Mouse (Mus musculus) urinary bladder, postnatal 36 days (tissue): ENCODE measurements around the gene 1700017B05Rik.
"Not testable (repeated sequence)": the region's sequence is repeated elsewhere in the genome, so short reads cannot be mapped to it uniquely, and the experiment has no call there.

Source experiments
- DNase-seq, 2 experiments: peaks; one replicate each; pipeline ENCODE4 v3.0.0; 2022; ENCODE audit warnings: low spot score in 2 of 2, mixed read lengths in 1 of 2

Gene 1700017B05Rik

DNA sequence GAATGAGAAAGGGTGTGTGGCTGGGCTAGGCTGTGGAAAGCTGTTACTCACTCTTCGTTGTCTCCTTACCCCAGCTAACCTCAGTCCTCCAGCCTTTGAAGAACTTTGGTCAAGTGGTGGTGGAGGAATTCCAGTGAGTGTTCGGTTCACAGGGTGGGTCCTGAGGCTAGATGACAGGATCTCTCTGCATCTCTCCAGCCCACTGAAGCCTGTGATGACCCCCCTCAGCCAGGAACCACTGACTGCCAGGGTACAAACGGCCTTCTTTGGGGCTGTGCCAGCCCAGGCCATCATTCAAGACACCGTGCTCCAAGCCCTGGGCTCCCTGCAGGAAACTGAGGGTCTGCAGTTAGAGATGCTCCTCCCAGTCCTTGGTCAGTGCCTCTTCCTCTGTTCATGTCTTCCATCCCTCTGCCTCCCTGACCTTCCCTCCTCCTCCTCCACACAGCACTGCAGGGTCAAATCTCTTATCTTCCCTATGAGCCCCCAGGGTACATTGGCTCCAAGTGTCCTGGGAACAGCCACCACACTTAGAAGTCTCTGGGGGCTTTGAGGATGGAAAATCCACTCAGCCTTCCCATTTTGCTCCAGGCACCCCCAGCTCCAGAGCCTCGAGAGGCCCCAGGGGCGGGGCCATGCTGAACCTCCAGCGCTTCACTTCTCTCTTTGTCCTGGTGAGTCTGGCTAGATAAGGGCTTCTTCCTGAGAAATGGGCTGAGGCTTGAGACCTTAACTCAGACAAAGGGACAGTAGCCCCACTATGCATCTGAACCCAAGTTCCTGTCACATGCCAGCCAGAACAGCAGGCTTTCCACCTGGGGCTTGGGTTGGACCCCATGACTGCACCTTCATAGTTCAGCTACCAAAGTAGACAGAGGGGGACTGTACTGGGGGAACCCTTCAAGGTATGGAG lies 14.1 kb downstream of the 1700017B05Rik start:
- DNase-seq: no peak

- no peak for DNase-seq
These were observed 15.2 kb downstream of the 1700017B05Rik start for GRCm38 (mm10) chr9:57247201-57247671.

GRCm38 (mm10) chr9:57246482-57246881 lies 15.9 kb downstream of the 1700017B05Rik start:
- DNase-seq: no peak

- DNase-seq: no peak
These were observed 18.2 kb downstream of the 1700017B05Rik start for GRCm38 (mm10) chr9:57244106-57244685.

DNA sequence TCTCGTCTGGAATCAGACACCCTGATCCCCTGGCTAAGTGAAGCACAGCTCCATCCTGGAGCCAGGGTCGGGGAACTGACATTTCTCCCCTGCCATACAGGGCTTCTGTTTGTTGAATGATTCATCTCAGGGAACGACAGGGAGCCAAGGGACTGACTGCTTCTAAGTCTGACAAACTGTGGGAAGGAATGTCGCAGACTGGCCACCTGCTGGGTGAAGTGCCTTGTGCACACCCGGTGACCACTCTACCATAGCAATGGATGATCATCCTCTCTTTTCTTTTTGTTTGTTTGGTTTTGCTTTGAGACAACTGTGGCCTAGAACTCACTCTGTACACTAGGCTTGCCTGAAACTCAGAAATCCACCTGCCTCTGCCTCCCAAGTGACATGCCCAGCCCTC lies 19.5 kb downstream of the 1700017B05Rik start:
- DNase-seq: no peak

DNA sequence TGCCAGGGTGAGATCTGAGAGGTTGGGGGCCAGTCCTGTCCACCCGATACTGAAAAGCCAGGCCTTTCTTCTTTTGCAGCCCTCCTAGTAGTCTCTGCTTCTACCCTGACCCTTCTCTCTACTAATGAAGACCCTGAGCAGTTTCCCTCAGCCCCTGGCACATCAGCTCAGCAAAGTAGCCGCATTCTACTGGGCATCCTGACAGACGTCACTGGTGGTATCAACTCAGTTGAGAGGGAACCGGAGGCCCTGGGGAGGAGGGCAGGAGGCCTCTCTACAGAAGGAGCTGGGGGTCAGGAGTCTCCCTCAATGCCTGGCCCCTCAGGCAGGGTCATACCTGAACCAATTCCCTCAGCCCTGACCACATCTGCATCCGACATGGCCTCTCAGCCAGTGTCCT lies 21.3 kb downstream of the 1700017B05Rik start:
- no peak for DNase-seq

GRCm38 (mm10) chr9:57238220-57238619 lies 24.2 kb downstream of the 1700017B05Rik start:
- no peak for DNase-seq

GRCm38 (mm10) chr9:57237705-57238104 lies 24.7 kb downstream of the 1700017B05Rik start:
- DNase-seq: no peak

- no peak for DNase-seq
These were observed 26.2 kb downstream of the 1700017B05Rik start, which contains the start of gene Trcg1 for GRCm38 (mm10) chr9:57236256-57236655. Trcg1 (plus strand) TSS chr9:57236556.

DNA sequence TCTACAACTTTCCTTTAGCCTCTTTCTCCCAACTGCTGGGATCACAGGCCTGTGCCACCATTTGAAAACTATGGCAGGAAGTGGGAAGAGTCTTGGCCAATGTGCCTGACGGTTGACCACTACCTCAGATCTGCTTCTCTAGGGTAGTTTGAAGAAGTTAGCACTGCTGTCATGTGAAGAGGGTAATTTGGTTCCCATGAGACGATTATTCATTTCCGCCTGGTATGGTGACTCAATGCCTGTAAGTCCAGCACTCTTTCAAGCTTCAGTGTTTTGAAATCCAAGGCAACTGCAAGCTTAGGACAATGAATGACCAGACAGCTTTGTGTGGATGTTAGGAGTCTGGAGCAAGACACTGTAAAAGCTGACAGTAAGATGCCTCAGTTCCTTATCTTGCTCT lies 28.6 kb downstream of the 1700017B05Rik start:
- DNase-seq: no peak

DNA sequence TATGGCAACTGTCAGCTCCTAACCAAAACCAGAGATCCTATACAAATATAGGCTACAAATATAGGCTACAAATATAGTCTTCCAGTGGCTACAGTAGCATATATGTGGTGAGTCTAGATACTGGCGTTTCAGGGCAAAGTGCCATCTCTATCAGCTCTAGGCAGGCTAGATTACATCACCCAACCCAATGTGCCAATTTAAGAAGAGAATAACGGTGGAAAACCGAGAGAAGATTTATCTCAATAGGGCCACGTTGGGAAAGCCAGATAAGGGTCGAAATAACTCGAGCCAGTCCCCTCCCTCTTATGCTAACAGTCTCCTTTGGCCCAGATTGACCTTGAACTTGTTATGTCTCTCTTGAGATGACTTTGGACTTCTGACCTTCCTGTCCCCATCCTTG lies 29.3 kb downstream of the 1700017B05Rik start:
- DNase-seq: no peak

DNA sequence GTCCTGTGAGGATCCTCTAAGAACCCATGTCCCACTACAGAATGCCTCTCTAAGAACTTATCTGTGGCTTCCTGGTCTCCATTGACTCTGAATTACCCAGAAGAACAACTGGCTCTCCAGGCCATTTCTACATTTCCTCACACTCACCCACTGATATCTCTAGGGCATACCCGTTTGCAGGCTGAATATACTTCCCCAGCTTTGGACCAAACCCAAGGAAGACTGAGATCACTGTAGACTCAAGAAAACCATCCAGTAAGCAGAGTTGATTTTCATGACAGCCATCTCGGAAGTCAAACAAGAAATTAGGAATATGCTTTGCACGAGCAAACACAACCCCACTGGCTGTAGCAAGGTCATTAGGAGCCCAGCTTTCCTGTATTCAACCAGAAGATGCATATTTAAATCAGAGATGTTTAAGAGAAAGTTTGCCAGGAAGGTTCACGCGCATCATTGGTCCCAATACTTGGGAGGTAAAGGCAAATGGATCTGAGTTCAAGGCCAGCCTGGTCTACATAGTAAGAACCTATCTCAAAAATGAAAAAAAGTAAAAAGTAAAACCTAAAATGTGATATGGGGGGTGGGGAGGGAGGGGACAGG lies 30.0 kb downstream of the 1700017B05Rik start:
- no peak for DNase-seq

DNA sequence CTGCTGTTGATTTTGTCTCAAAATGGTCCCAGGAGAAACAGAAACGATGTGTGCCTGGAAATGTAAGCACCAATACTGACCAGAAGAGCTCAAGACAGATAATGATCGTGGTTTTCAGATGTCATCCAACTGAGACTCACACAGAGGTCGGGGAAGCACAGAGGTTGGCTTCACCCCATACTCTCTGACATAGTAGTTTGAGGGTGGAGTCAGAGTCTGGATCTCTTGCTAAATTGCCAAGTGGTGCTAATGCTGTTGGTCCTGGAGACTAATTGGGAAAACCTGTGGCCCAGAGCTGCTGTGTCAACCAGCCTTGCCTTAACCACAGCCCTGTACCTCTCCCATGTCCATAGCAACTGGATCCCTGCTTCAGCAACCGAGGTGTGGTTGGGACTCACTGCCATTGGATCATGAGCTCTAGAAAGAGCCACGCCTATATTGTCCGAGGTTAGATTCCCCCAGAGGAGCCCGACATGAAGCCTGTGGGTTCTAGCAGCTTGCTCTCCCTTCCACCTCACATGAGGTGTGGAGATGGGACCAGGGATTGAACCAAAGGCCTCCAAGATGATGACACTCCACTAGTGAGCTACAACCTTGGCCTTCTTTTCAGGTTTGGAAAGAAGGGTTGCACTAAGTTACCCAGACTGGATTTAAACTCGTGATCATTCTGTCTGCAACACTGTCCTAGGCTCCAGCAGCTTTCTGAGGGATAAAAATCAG lies 30.7 kb downstream of the 1700017B05Rik start:
- no peak for DNase-seq

GRCm38 (mm10) chr9:57230146-57230783 lies 32.1 kb downstream of the 1700017B05Rik start:
- no peak for DNase-seq

- DNase-seq: no peak
These were observed 32.7 kb downstream of the 1700017B05Rik start for GRCm38 (mm10) chr9:57229726-57230125.

GRCm38 (mm10) chr9:57228186-57228585 lies 34.2 kb downstream of the 1700017B05Rik start:
- DNase-seq: no peak

DNA sequence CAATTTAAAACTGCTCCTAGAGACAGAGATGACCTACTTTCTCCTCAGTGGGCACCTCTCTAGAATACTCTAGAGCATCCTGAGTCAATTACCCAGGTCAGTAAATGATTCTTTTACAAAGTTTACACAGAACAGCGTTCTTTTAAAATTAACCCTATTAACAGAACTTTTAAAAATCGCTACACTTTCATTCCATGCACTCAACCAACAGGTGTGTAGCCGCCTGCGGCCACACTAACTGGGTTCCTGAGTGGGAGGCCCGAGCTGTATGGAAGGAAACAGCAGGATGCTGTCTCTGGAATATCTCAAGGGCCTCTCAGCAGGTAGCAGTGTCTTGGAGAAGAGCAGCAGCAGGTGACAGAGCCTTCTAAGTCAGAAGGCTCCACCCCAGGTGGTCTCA lies 35.2 kb downstream of the 1700017B05Rik start:
- no peak for DNase-seq

GRCm38 (mm10) chr9:57226628-57227122 lies 35.7 kb downstream of the 1700017B05Rik start:
- not testable (repeated sequence) for DNase-seq

DNA sequence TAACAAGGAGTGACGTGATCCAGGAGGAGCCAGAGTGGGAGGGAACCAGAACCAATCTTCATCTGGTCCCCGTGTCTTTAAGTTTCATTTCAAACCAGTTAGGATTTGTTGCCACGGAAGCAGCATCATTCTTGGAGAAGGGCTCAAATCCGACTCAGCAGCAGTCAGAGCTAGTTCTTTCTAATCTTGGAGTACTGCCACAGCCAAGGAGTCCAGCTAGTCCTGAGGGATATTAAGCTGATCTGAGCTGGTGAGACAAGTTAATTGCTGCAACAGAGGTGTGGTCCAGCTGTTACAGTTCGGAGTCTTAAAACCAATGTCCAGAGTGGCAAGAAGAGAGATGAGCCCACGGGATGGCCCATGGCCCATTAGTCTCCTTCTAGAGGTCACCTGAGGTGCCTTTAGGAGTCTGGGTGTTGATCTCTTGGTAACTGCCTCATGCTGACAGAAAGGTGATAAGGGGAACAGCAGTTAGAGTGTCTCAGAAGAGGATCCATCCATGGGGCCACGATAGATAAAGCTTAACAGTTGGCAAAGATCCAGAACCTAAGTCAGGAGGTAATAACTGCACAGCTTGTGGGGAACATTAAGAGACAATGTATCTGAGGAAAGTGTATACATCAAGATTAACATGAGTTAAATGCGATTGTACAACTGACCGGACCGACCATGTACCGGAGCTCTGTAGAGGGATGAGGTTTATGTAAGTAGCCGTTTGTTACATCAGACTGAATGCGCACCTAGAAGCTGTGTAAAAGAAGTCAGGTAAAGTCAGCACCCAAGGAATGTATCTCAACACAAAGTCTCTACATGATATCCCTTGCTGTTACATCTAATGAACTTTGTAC lies 36.4 kb downstream of the 1700017B05Rik start:
- no peak for DNase-seq

GRCm38 (mm10) chr9:57223341-57223740 lies 39.1 kb downstream of the 1700017B05Rik start:
- DNase-seq: no peak
